Mouse (Mus musculus) liver, embryonic 16.5 days (tissue): Measurements from ENCODE around the gene Fkbp11. TPM values are rescaled to one million over a fixed set of nuclear protein-coding genes. Genes with fewer than 3 reads are reported as not detected.

Experiments used
- ATAC-seq: fragments of 200-750 bp; cut with Nextera tagmentation; 2 replicates; pipeline ENCODE4 v1.8.0; 2017; ENCODE audit warnings: low read depth, mild to moderate bottlenecking, moderate number of reproducible peaks, moderate library complexity
- H3K27ac ChIP-seq: fragments of 300-500 bp; sonication (generic); 2 replicates; pipeline ENCODE4 v1.5.1; 2014; ENCODE audit warnings: mild to moderate bottlenecking, low read length
- H3K27me3 ChIP-seq: fragments of 300-500 bp; sonication (generic); 2 replicates; pipeline ENCODE4 v1.6.1; 2014; ENCODE audit warnings: low read depth, low read length, mixed read lengths; ENCODE audit not compliant: control insufficient read depth, insufficient read depth
- H3K36me3 ChIP-seq: fragments of 300-500 bp; sonication (generic); 2 replicates; pipeline ENCODE4 v1.6.1; 2014; ENCODE audit warnings: mild to moderate bottlenecking; ENCODE audit not compliant: control insufficient read depth, insufficient read depth
- H3K4me1 ChIP-seq: fragments of 300-500 bp; sonication (generic); 2 replicates; pipeline ENCODE4 v1.6.1; 2014; ENCODE audit warnings: low read depth, low read length, mixed read lengths; ENCODE audit not compliant: control insufficient read depth
- H3K4me2 ChIP-seq: fragments of 300-500 bp; sonication (generic); 2 replicates; pipeline ENCODE4 v1.6.1; 2014; ENCODE audit warnings: low read depth, low read length, mixed read lengths
- H3K4me3 ChIP-seq: fragments of 300-500 bp; sonication (generic); 2 replicates; pipeline ENCODE4 v1.5.1; 2014; ENCODE audit warnings: low read depth, mild to moderate bottlenecking, low read length
- H3K9ac ChIP-seq: fragments of 300-500 bp; sonication (generic); 2 replicates; pipeline ENCODE4 v1.6.1; 2014; ENCODE audit warnings: low read depth, low read length
- H3K9me3 ChIP-seq: fragments of 300-500 bp; sonication (generic); replicated peaks from 2 replicates; pipeline ENCODE4 v1.6.1; 2016; ENCODE audit warnings: low read length; ENCODE audit not compliant: control insufficient read depth
- WGBS: fragments of 180-500 bp; shearing (Covaris S2); extraction: QIAGEN DNeasy Blood & Tissue Kit; methylation state at CpG from one replicate; pipeline ENCODE4 v1.1.7; 2014; ENCODE audit not compliant: insufficient replicate concordance; 5-methylcytosine and 5-hydroxymethylcytosine counted together
- polyA plus RNA-seq: library from polyadenylated mRNA; unstranded; fragments of >200 nt; fragmentation: Nextera tagmentation; extraction: Ambion mirVana; gene quantifications from 2 replicates; pipeline ENCODE4 v1.2.1, GENCODE M21; 2015

Fkbp11 gene
- polyA plus RNA-seq, 1 experiment from 2014 or later = 182 TPM

DNA sequence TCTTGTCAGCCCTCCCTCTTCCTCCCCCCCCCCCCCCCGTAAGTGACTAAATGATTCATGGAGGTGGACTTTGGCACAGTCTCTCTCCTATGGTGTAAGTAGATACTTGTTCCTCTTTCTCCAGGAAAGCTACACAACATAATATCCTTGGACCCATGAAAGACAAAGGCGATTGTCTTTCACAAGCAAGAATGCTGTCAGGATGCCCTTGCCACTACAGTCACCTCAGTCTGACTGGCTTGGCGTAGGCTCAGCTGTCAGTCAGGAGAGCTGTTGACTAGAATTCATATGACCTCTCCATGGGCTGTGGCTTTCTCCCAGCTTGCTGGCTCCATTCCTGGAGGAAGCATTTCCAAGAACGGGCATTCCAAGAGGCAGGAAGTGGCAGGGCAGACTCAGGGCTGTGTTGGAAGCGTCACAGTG is 13.8 kb downstream of the Fkbp11 start:
- WGBS = 57% methylated on average over 4 of the region's 5 CpGs
- Histone ChIP-seq H3K27me3 (no peaks in the 10 kb centered on the region), H3K9me3 (no peaks in the 10 kb centered on the region), H3K4me3 (no peak overlapping the region), H3K27ac (no peak overlapping the region), H3K36me3 (no peaks in the 10 kb centered on the region), H3K4me1 (no peaks in the 10 kb centered on the region), H3K4me2 (no peak overlapping the region), H3K9ac (no peak overlapping the region)
- ATAC-seq = no peak

GRCm38 (mm10) chr15:98710442-98710841 is 17.6 kb downstream of the Fkbp11 start:
- no peak overlapping the region for H3K27ac ChIP-seq
- no peak overlapping the region for H3K9ac ChIP-seq
- H3K27me3 ChIP-seq = no peaks in the 10 kb centered on the region
- H3K4me1 ChIP-seq = no peaks in the 10 kb centered on the region
- H3K4me2 ChIP-seq = no peak overlapping the region
- no peaks in the 10 kb centered on the region for H3K9me3 ChIP-seq
- H3K36me3 ChIP-seq = no peaks in the 10 kb centered on the region
- WGBS = 12% methylated on average over 9 of the region's 9 CpGs
- no peak overlapping the region for H3K4me3 ChIP-seq
- no peak for ATAC-seq

- no peak within 1 kb of the TSS for H3K27ac ChIP-seq
- no peaks in the 10 kb centered on the region for H3K4me1 ChIP-seq
- H3K9me3 ChIP-seq = no peaks in the 10 kb centered on the region
- peaks cover 5% of the 10 kb centered on the region; the same call in 1 of the 2 replicates for H3K27me3 ChIP-seq
- no peak for ATAC-seq
- H3K4me2 ChIP-seq = peak within 1 kb of the TSS; percentile 51
- H3K9ac ChIP-seq = no peak within 1 kb of the TSS
- H3K36me3 ChIP-seq = no peaks in the 10 kb centered on the region
- WGBS = 17% methylated on average over 16 of the region's 16 CpGs
- peak within 1 kb of the TSS; percentile 37 for H3K4me3 ChIP-seq
Observed at GRCm38 (mm10) chr15:98707766-98708372, 20.1 kb downstream of the Fkbp11 start, which contains the start of gene Ccdc65. Ccdc65 (plus strand) TSS chr15:98708207.

GRCm38 (mm10) chr15:98704312-98704711 is 23.7 kb downstream of the Fkbp11 start:
- no peak overlapping the region for H3K4me3 ChIP-seq
- no peak for ATAC-seq
- H3K27me3 ChIP-seq = peaks cover 22% of the 10 kb centered on the region
- H3K9me3 ChIP-seq = no peaks in the 10 kb centered on the region
- H3K27ac ChIP-seq = no peak overlapping the region
- 43% methylated on average over 9 of the region's 9 CpGs for WGBS
- no peak overlapping the region for H3K9ac ChIP-seq
- no peaks in the 10 kb centered on the region; the same call in 1 of the 2 replicates for H3K4me1 ChIP-seq
- H3K4me2 ChIP-seq = no peak overlapping the region
- no peaks in the 10 kb centered on the region for H3K36me3 ChIP-seq

DNA sequence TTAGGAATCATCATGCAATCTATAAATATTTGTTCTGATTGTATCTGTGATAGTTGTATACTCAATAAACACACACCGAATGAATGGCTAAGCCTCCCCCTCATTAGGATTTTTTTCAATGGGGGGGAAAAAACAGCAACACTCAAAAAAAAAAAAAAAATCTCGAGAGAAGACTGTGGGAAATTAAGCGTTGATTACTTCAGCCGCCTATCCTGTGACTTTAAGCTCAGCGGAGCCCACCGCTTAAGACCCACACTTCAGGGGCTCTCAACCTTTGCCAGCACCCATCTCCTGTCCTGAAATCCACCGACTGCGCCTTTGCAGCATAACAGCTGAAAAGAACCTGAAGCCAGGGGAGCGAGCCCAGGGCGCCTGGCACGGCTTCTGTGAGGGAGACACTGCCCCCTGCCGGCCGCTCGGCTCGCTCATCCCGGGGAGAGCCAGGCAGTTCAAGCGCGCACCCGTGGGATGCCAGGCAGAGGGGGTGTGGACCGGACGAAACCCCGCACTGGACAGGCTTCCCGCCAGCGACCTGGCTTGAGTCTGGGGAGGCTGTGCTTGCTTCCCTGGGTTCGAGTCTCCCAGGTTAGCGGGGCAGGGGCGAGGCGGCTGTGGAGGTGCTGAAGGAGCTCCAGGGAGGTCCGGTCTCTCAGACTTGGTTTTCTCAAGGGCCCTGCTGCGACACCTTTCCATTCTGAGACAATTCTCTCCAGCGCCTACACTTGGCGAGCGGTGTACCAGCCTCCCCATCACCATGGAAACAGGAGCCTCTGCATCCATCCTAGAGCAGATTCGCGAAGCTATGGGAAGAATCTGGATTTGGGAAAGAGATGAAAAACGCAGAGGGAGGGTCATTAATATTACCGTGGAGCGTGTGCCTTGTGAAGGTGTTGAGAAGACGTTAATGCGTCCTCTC is 28.6 kb downstream of the Fkbp11 start:
- peak; percentile 54; the same call in 1 of the 2 replicates for ATAC-seq

GRCm38 (mm10) chr15:98696216-98696615 is 31.8 kb downstream of the Fkbp11 start:
- peaks cover 15% of the 10 kb centered on the region for H3K27me3 ChIP-seq

More for the DNA sequence above, 28.6 kb downstream of the Fkbp11 start:
- no peak overlapping the region for H3K9ac ChIP-seq
- peaks cover 23% of the 10 kb centered on the region for H3K27me3 ChIP-seq
- peak overlapping the region; percentile 10 for H3K4me2 ChIP-seq
- no peak overlapping the region for H3K27ac ChIP-seq
- H3K4me3 ChIP-seq = no peak overlapping the region
- no peaks in the 10 kb centered on the region for H3K36me3 ChIP-seq
- H3K9me3 ChIP-seq = no peaks in the 10 kb centered on the region
- WGBS = 7% methylated on average over 40 of the region's 40 CpGs
- no peaks in the 10 kb centered on the region; the same call in 1 of the 2 replicates for H3K4me1 ChIP-seq

GRCm38 (mm10) chr15:98695726-98696125 is 32.3 kb downstream of the Fkbp11 start:
- H3K9ac ChIP-seq = no peak overlapping the region
- no peaks in the 10 kb centered on the region for H3K36me3 ChIP-seq
- ATAC-seq = no peak
- H3K9me3 ChIP-seq = no peaks in the 10 kb centered on the region
- H3K27ac ChIP-seq = no peak overlapping the region
- 46% methylated on average over 9 of the region's 9 CpGs for WGBS
- no peak overlapping the region for H3K4me3 ChIP-seq
- no peak overlapping the region for H3K4me2 ChIP-seq
- no peaks in the 10 kb centered on the region; the same call in 1 of the 2 replicates for H3K4me1 ChIP-seq
- H3K27me3 ChIP-seq = peaks cover 11% of the 10 kb centered on the region

More at GRCm38 (mm10) chr15:98696216-98696615, 31.8 kb downstream of the Fkbp11 start:
- Histone ChIP-seq H3K36me3 (no peaks in the 10 kb centered on the region), H3K27ac (no peak overlapping the region), H3K4me3 (no peak overlapping the region), H3K4me2 (no peak overlapping the region), H3K4me1 (no peaks in the 10 kb centered on the region; the same call in 1 of the 2 replicates), H3K9ac (no peak overlapping the region), H3K9me3 (no peaks in the 10 kb centered on the region)
- 43% methylated on average over 8 of the region's 8 CpGs for WGBS
- no peak for ATAC-seq

DNA sequence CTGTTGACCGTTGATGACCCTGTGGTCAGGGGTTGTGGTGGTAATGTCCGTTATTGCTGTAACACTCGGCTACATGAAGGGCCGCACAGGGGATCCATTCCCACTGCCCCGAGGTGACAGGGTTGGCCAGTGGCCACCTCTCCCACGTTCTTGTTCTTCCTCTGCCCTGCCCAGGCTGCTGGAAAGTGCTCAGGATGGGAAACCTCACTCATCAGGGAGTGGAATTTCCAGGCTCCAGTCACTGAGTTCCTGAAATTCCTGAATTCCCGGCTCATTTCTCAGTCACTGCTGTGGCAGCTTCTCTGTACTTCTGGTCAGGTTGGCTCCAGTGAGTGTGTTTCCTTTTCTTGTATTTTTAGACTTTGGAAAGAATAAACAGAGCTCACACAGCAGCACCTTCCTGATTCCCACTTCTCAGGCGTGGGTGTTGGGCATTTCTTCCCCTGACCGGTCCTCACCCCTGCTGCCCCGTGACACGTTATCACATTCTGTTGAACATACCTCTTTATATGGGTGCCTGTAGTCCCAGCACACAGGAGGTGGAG is 35.8 kb downstream of the Fkbp11 start:
- no peak overlapping the region for H3K27ac ChIP-seq
- no peak for ATAC-seq

More for the DNA sequence above, 35.8 kb downstream of the Fkbp11 start:
- no peaks in the 10 kb centered on the region for H3K9me3 ChIP-seq
- H3K4me2 ChIP-seq = no peak overlapping the region
- 33% methylated on average over 11 of the region's 11 CpGs for WGBS
- no peaks in the 10 kb centered on the region for H3K36me3 ChIP-seq
- no peak overlapping the region for H3K9ac ChIP-seq
- no peak overlapping the region for H3K4me3 ChIP-seq
- no peaks in the 10 kb centered on the region for H3K27me3 ChIP-seq
- no peaks in the 10 kb centered on the region for H3K4me1 ChIP-seq
